Mouse (Mus musculus) neural tube, embryonic 13.5 days (tissue): ENCODE measurements around the gene Dnaja1. TPM values are rescaled to one million over a fixed set of nuclear protein-coding genes. Genes with fewer than 3 reads are reported as not detected.

ENCODE experiments used
- ATAC-seq: fragments of 200-750 bp; cut with Nextera tagmentation; 2 replicates; pipeline ENCODE4 v1.8.0; 2017; ENCODE audit warnings: low read depth, mild to moderate bottlenecking, moderate TSS enrichment, moderate library complexity
- H3K27ac ChIP-seq: fragments of 300-500 bp; sonication (generic); replicated peaks from 2 replicates; pipeline ENCODE4 v1.5.1; 2015; ENCODE audit warnings: moderate library complexity, mild to moderate bottlenecking, inconsistent platforms
- H3K27me3 ChIP-seq: fragments of 300-500 bp; sonication (generic); 2 replicates; pipeline ENCODE4 v1.6.1; 2015; ENCODE audit warnings: mild to moderate bottlenecking, inconsistent platforms
- H3K36me3 ChIP-seq: fragments of 300-500 bp; sonication (generic); 2 replicates; pipeline ENCODE4 v1.6.1; 2015; ENCODE audit warnings: mild to moderate bottlenecking, inconsistent platforms
- H3K4me1 ChIP-seq: fragments of 300-500 bp; sonication (generic); replicated peaks from 2 replicates; pipeline ENCODE4 v1.6.1; 2015; ENCODE audit warnings: inconsistent platforms
- H3K4me2 ChIP-seq: fragments of 300-500 bp; sonication (generic); 2 replicates; pipeline ENCODE4 v1.6.1; 2015; ENCODE audit warnings: inconsistent platforms, mild to moderate bottlenecking, moderate library complexity
- H3K4me3 ChIP-seq: fragments of 300-500 bp; sonication (generic); 2 replicates; pipeline ENCODE4 v1.5.1; 2015; ENCODE audit warnings: mild to moderate bottlenecking, inconsistent platforms
- H3K9ac ChIP-seq: fragments of 300-500 bp; sonication (generic); 2 replicates; pipeline ENCODE4 v1.6.1; 2015; ENCODE audit warnings: moderate library complexity, mild to moderate bottlenecking, inconsistent platforms
- H3K9me3 ChIP-seq: fragments of 300-500 bp; sonication (generic); 2 replicates; pipeline ENCODE4 v1.6.1; 2016; ENCODE audit warnings: inconsistent platforms
- WGBS: fragments of 180-500 bp; shearing (Covaris S2); methylation state at CpG from one replicate; pipeline ENCODE4 v1.1.7; 2015; 5-methylcytosine and 5-hydroxymethylcytosine counted together
- polyA plus RNA-seq: library from polyadenylated mRNA; unstranded; fragments of >200 nt; fragmentation: Nextera tagmentation; extraction: Ambion mirVana; gene quantifications from 2 replicates; pipeline ENCODE4 v1.2.1, GENCODE M21; 2015

Gene Dnaja1
- polyA plus RNA-seq, 1 experiment from 2014 or later = 784 TPM

DNA sequence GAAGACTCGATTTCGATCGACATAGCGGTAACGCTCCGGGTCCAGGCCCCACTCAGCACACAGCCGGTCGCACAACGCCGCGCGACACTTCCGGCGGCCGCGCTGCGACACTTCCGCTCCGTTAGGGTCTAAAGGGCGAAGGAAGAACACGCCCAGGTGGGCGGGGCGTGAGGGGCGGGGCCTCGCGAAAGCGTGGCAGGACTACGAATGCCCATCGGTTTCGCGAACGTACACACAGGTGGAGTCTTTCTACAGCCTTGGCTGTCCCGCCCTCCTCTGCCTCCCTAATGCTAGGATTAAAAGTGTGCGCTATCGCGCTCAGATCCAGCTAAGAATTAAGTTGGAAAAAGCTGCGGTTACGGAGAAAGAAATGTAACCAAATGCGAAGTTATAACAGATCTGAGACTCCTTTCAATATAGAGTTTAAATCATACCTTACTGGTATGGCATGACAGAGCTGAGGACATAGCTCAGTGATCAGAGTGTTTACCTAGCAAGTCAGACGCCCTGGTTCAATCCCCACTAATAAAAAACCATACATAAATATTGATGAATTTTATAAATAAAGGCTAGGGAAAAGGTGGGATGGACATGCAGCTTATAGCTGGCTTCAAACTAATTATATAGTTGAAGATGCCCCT lies 36.0 kb downstream of the Dnaja1 start, which contains the start of gene Smu1:
Smu1 (minus strand) TSS at position 144 of the 641 bp plus-strand sequence.
- Histone ChIP-seq H3K27ac (peak within 1 kb of the TSS; percentile 30), H3K9ac (peak within 1 kb of the TSS; percentile 89), H3K9me3 (no peaks in the 10 kb centered on the region), H3K4me1 (peaks cover 8% of the 10 kb centered on the region), H3K4me3 (peak within 1 kb of the TSS; percentile 91), H3K27me3 (peaks cover 16% of the 10 kb centered on the region), H3K4me2 (peak within 1 kb of the TSS; percentile 88), H3K36me3 (peaks cover 30% of the 10 kb centered on the region)
- under 1% methylated on average over 40 of the region's 40 CpGs for WGBS
- ATAC-seq = peak; percentile 99

GRCm38 (mm10) chr4:40759876-40760275 lies 37.9 kb downstream of the Dnaja1 start:
- Histone ChIP-seq H3K4me3 (no peak overlapping the region), H3K36me3 (peaks cover 10% of the 10 kb centered on the region), H3K4me2 (no peak overlapping the region), H3K4me1 (peaks cover 8% of the 10 kb centered on the region), H3K9me3 (no peaks in the 10 kb centered on the region), H3K27me3 (peaks cover 16% of the 10 kb centered on the region), H3K27ac (no peak overlapping the region), H3K9ac (no peak overlapping the region)
- WGBS = 60% methylated on average over 5 of the region's 5 CpGs
- no peak for ATAC-seq

GRCm38 (mm10) chr4:40774279-40775259 lies 52.6 kb downstream of the Dnaja1 start:
- Histone ChIP-seq H3K27ac (0 out of 2 replicates have a peak overlapping the region, but pooled peaks have one; percentile 23), H3K27me3 (no peaks in the 10 kb centered on the region), H3K9ac (peak overlapping the region; percentile 35; the same call in 1 of the 2 replicates), H3K9me3 (no peaks in the 10 kb centered on the region), H3K4me1 (peaks cover 16% of the 10 kb centered on the region; the same call in 1 of the 2 replicates), H3K4me2 (peak overlapping the region; percentile 36), H3K4me3 (no peak overlapping the region), H3K36me3 (no peaks in the 10 kb centered on the region)
- 29% methylated on average over 12 of the region's 12 CpGs for WGBS
- peak; percentile 54; the same call in 1 of the 2 replicates for ATAC-seq

DNA sequence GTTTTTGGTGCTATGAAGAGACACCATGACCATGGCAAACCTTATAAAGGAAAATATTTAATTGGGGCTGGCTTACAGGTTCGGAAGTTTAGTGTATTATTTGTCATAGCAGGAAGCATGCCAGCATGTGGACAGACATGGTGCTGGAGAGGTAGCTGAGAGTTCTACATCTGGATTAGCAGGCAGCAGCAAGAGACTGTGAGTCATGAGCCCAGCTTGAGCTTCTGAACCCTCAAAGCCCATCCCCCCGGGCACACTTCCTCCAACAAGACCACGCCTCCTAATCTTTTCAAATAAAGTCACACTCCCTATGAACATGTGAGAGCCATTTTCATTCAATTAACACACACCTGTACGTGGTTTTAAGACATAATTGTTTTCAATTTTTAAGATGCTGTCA lies 54.5 kb downstream of the Dnaja1 start:
- H3K4me3 ChIP-seq = no peak overlapping the region
- peaks cover 16% of the 10 kb centered on the region; the same call in 1 of the 2 replicates for H3K4me1 ChIP-seq
- no peak overlapping the region for H3K9ac ChIP-seq
- no peaks in the 10 kb centered on the region for H3K27me3 ChIP-seq
- H3K36me3 ChIP-seq = no peaks in the 10 kb centered on the region
- 80% methylated on average over 4 of the region's 4 CpGs for WGBS
- no peak overlapping the region for H3K27ac ChIP-seq
- H3K9me3 ChIP-seq = no peaks in the 10 kb centered on the region
- ATAC-seq = no peak
- no peak overlapping the region for H3K4me2 ChIP-seq

GRCm38 (mm10) chr4:40777116-40777515 lies 55.2 kb downstream of the Dnaja1 start:
- WGBS = 20% methylated on average over 2 of the region's 2 CpGs
- Histone ChIP-seq H3K9ac (no peak overlapping the region), H3K4me1 (peaks cover 16% of the 10 kb centered on the region; the same call in 1 of the 2 replicates), H3K27ac (no peak overlapping the region), H3K9me3 (no peaks in the 10 kb centered on the region), H3K36me3 (no peaks in the 10 kb centered on the region), H3K4me2 (no peak overlapping the region), H3K4me3 (no peak overlapping the region), H3K27me3 (no peaks in the 10 kb centered on the region)
- ATAC-seq = no peak

DNA sequence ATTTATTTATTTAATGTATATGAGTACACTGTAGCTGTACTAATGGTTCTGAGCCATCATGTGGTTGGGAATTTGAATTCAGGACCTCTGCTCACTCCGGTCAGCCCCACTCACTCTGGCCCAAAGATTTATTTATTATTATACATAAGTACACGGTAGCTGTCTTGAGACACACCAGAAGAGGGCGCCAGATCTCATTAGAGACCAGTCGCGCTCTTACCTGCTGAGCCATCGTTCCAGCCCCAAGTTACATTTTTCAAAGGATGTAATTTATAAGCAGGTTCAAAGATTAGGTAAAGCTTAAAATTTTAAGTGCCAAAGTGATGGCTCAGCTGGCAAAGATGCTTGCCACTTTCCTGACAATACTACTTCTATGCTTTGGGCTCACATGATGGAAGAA lies 56.7 kb downstream of the Dnaja1 start:
- WGBS = 89% methylated on average over 6 of the region's 6 CpGs
- Histone ChIP-seq H3K9ac (no peak overlapping the region), H3K4me1 (peaks cover 11% of the 10 kb centered on the region; the same call in 1 of the 2 replicates), H3K4me3 (no peak overlapping the region), H3K9me3 (no peaks in the 10 kb centered on the region), H3K36me3 (no peaks in the 10 kb centered on the region), H3K4me2 (no peak overlapping the region), H3K27me3 (no peaks in the 10 kb centered on the region), H3K27ac (no peak overlapping the region)
- no peak for ATAC-seq

- H3K27me3 ChIP-seq = no peaks in the 10 kb centered on the region
- no peaks in the 10 kb centered on the region for H3K4me1 ChIP-seq
- no peak for ATAC-seq
- no peak overlapping the region for H3K9ac ChIP-seq
- H3K4me3 ChIP-seq = no peak overlapping the region
- 29% methylated on average over 3 of the region's 3 CpGs for WGBS
- no peaks in the 10 kb centered on the region for H3K36me3 ChIP-seq
- no peak overlapping the region for H3K4me2 ChIP-seq
- H3K9me3 ChIP-seq = no peaks in the 10 kb centered on the region
- H3K27ac ChIP-seq = no peak overlapping the region
These were observed 59.2 kb downstream of the Dnaja1 start for GRCm38 (mm10) chr4:40781143-40781542.

GRCm38 (mm10) chr4:40781797-40782495 lies 60.0 kb downstream of the Dnaja1 start:
- Histone ChIP-seq H3K36me3 (no peaks in the 10 kb centered on the region), H3K9ac (no peak overlapping the region), H3K4me3 (no peak overlapping the region), H3K27me3 (no peaks in the 10 kb centered on the region), H3K4me2 (no peak overlapping the region), H3K4me1 (no peaks in the 10 kb centered on the region), H3K9me3 (no peaks in the 10 kb centered on the region), H3K27ac (no peak overlapping the region)
- ATAC-seq = no peak
- WGBS = 69% methylated on average over 8 of the region's 8 CpGs

DNA sequence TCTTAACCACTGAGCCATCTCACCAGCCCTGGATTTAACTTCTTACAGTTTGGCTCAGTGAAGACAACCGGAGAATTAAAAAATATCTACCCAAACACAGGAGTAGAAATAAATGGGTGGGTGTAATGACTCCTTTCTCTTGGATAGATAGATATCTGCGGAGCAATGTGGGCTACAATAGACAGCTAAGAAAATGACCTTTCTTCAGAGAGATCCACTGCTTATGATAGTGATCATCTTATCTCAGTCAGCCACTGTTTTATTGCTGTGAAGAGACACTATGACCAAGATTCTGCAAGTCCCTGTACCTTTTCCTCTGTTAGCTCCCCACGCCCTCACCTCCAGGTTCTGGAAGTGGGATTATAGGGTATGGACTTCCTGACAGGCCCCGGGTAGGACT lies 61.1 kb downstream of the Dnaja1 start:
- no peaks in the 10 kb centered on the region for H3K9me3 ChIP-seq
- no peak overlapping the region for H3K4me3 ChIP-seq
- H3K4me2 ChIP-seq = no peak overlapping the region
- H3K27ac ChIP-seq = no peak overlapping the region
- H3K9ac ChIP-seq = no peak overlapping the region
- H3K36me3 ChIP-seq = no peaks in the 10 kb centered on the region
- ATAC-seq = no peak
- no peaks in the 10 kb centered on the region for H3K4me1 ChIP-seq
- H3K27me3 ChIP-seq = no peaks in the 10 kb centered on the region
- WGBS = 93% methylated on average over 4 of the region's 4 CpGs

GRCm38 (mm10) chr4:40784556-40785169 lies 62.7 kb downstream of the Dnaja1 start:
- no peak overlapping the region for H3K4me3 ChIP-seq
- H3K4me2 ChIP-seq = no peak overlapping the region
- H3K9me3 ChIP-seq = no peaks in the 10 kb centered on the region
- no peaks in the 10 kb centered on the region for H3K27me3 ChIP-seq
- no peaks in the 10 kb centered on the region for H3K4me1 ChIP-seq
- no peak overlapping the region for H3K27ac ChIP-seq
- no peak overlapping the region for H3K9ac ChIP-seq
- H3K36me3 ChIP-seq = no peaks in the 10 kb centered on the region
- ATAC-seq = no peak
- WGBS = 79% methylated on average over 10 of the region's 10 CpGs

DNA sequence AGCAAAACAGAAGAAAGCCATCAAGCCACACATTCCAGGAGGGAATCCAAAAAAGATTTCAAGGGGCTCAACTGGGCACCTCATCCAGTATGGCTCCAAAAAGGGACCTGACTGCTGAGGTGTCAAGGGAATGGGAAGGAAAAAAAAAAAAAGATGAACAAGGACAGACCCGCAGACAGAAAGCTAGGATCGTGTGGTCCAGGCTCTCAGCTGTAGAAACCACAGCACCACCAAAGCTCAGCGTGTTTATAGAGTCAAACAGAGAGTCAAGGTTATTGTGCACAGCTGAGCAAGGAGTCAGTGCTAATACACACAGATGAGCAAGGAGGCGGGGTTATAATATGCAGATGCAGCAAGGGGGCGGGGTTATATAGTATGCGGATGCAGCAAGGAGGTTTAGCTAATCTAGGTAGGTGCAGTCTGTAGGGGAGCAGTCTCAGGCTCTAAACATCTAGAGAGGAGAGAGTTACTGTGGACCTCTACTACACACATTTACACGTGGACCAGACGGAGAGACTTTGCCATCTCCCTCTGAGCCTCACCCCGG lies 63.7 kb downstream of the Dnaja1 start:
- Histone ChIP-seq H3K9me3 (no peaks in the 10 kb centered on the region), H3K9ac (no peak overlapping the region), H3K36me3 (no peaks in the 10 kb centered on the region), H3K27ac (no peak overlapping the region), H3K4me2 (no peak overlapping the region), H3K4me3 (no peak overlapping the region), H3K27me3 (no peaks in the 10 kb centered on the region), H3K4me1 (no peaks in the 10 kb centered on the region)
- WGBS = 83% methylated on average over 9 of the region's 9 CpGs
- no peak for ATAC-seq
